Mouse (Mus musculus): Measurements from ENCODE around the gene Ccl9. TPM values are rescaled to one million over a fixed set of nuclear protein-coding genes. Genes with fewer than 3 reads are reported as not detected.

Gene Ccl9
- polyA plus RNA-seq, 1 experiment from 2014 or later = 1.1 TPM

DNA sequence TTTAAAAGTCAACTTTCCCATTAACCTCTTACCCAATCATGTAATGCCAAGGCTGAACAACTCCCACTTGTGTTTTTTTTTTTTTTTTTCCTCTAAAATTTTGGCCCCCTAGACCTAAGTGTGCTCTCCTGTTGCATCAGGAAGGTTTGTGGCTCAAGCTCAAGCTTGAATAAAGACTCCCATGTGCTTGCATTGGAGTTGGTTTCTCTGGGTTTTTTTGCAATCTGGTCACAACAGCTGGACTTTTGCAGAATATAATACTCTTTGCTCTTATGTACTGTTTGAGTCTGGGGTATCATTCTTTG, 5.0 kb upstream of the Ccl9 start:
- Histone ChIP-seq H3K4me3 (ENCODE audit: low read depth, low read length) (no peak overlapping the region), H3K4me2 (ENCODE audit: low read length) (no peak overlapping the region), H3K27ac (ENCODE audit: low read length) (no peak overlapping the region), H3K36me3 (ENCODE audit: control insufficient read depth, insufficient read depth, low read length) (no peaks in the 10 kb centered on the region), H3K4me1 (ENCODE audit: control insufficient read depth, insufficient read depth, low read length) (no peaks in the 10 kb centered on the region), H3K9ac (ENCODE audit: low read depth, low read length) (no peak overlapping the region), H3K27me3 (ENCODE audit: control insufficient read depth, insufficient read depth, low read depth, low read length) (no peaks in the 10 kb centered on the region), H3K9me3 (replicated peaks; ENCODE audit: control insufficient read depth, low read length, poor library complexity, severe bottlenecking) (no peaks in the 10 kb centered on the region)
- ATAC-seq = no peak

DNA sequence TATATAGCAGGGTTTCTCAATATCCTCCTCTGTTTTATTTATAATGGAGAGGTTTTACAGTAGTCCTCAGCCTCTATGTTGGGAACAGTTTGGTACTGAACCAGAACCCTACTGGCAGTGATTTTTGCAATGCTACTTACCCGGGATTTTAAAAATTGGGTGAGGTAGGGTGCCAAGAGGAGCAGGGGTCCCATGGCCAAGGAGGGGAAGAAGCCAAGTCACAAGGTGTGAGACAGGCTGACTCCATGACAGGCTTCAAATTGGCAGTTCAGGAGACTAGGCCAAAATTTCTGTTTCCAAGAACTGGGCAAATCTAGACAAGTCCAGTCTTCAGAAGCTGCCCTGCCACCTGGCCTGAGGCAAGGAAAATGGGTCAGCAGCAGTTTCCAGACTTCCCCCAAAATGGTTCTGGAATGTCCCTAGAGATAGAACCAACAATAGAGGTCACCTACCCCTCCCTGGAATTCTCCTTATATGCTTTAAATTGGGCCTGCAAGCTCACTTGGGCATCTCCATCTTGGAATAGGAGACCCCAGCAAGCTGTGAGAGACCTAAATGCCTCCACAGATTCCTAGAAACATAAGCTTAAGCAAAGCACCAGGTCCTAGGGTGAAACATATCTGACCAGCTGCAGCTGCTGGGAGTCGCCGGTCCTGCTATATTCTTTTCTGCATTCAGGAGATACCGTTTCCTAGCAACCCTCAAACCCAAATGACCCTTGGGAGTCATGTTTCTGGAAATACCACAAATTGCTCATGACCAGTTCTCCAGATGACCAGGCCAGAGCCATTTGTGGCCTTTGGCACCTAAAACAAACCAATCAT, 4.4 kb upstream of the Ccl9 start:
- Histone ChIP-seq H3K4me2 (ENCODE audit: low read length) (no peak overlapping the region), H3K27ac (ENCODE audit: low read length) (no peak overlapping the region), H3K9me3 (replicated peaks; ENCODE audit: control insufficient read depth, low read length, poor library complexity, severe bottlenecking) (no peaks in the 10 kb centered on the region), H3K4me3 (ENCODE audit: low read depth, low read length) (no peak overlapping the region), H3K27me3 (ENCODE audit: control insufficient read depth, insufficient read depth, low read depth, low read length) (no peaks in the 10 kb centered on the region), H3K36me3 (ENCODE audit: control insufficient read depth, insufficient read depth, low read length) (no peaks in the 10 kb centered on the region), H3K4me1 (ENCODE audit: control insufficient read depth, insufficient read depth, low read length) (no peaks in the 10 kb centered on the region), H3K9ac (ENCODE audit: low read depth, low read length) (no peak overlapping the region)
- 69% methylated on average over 4 of the region's 4 CpGs for WGBS
- ATAC-seq = no peak

DNA sequence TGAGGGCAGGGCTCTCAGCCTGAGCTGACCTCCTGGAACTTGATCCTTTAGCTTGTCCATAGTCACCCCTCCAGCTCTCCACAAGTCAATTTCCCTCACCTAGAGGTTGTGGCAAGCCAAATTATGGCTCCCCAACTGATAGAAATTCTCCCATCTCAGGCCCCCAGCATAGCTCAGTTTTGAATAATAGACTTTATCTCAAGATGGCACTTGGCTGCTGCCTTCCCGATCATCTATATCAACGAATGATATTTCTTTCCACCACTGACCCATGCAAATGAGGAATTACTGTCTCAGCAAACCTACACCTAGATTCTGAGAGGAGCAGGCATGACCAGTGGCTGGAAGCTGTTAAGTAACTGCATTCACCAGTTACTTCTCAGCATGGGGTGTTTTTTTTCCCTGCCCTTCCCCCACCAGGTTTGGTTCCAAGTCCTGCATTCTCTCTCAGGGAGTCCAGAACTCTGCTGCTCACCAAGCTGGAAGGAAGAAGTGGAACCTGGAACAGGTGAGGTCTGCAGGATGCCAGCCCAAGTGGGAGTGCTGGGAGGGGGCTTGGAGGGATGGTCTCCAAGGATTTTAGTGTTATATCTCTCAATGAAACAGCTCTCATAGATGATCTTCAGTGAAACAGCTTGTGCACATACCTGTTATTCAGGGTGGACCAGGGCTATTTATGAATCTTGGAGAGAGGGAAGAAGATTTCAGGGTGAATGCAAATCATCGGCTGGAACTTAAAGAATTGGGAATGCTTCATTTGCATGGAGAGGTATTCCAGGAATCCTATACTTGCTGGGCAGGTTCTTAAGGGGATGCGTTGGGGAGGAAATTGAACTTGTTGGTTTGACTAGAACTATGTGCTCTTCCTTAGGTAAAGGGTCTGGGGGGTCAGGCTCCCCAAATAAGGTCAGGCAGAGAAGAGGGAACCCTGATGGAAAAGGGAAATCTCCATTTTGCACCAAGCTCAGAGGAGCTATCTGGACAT, 3.5 kb upstream of the Ccl9 start:
- Histone ChIP-seq H3K4me2 (ENCODE audit: low read length) (no peak overlapping the region), H3K4me3 (ENCODE audit: low read depth, low read length) (no peak overlapping the region), H3K36me3 (ENCODE audit: control insufficient read depth, insufficient read depth, low read length) (no peaks in the 10 kb centered on the region), H3K9me3 (replicated peaks; ENCODE audit: control insufficient read depth, low read length, poor library complexity, severe bottlenecking) (no peaks in the 10 kb centered on the region), H3K27ac (ENCODE audit: low read length) (no peak overlapping the region), H3K9ac (ENCODE audit: low read depth, low read length) (no peak overlapping the region), H3K4me1 (ENCODE audit: control insufficient read depth, insufficient read depth, low read length) (no peaks in the 10 kb centered on the region), H3K27me3 (ENCODE audit: control insufficient read depth, insufficient read depth, low read depth, low read length) (no peaks in the 10 kb centered on the region)
- 77% methylated on average over 4 of the region's 4 CpGs for WGBS
- no peak for ATAC-seq

DNA sequence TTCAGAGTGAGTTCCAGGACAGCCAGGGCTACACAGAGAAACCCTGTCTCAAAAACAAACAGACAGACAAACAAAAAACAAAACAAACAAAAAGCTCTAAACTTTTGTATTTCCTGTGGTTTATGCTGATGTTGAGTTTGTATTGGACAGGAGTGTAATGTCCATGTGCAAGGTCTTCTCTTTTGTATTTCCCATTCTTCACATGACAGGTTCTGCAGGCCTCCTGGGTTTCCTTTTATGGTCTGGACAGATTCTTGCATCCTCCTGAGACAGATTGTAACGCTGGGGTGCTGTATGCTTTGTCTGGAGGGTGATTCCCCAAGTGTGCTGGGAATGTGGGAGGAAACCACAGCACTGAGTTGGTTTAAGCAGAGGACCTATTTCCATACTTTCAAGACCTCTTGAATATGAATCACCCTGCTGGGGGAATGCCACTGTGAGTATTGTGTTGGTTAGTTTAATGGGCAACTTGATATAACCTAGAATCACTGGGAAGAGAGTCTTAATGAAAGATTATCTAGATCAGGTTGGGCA, 2.3 kb upstream of the Ccl9 start:
- Histone ChIP-seq H3K4me2 (ENCODE audit: low read length) (no peak overlapping the region), H3K9ac (ENCODE audit: low read depth, low read length) (no peak overlapping the region), H3K36me3 (ENCODE audit: control insufficient read depth, insufficient read depth, low read length) (no peaks in the 10 kb centered on the region), H3K9me3 (replicated peaks; ENCODE audit: control insufficient read depth, low read length, poor library complexity, severe bottlenecking) (no peaks in the 10 kb centered on the region), H3K4me1 (ENCODE audit: control insufficient read depth, insufficient read depth, low read length) (no peaks in the 10 kb centered on the region), H3K27ac (ENCODE audit: low read length) (no peak overlapping the region), H3K27me3 (ENCODE audit: control insufficient read depth, insufficient read depth, low read depth, low read length) (no peaks in the 10 kb centered on the region), H3K4me3 (ENCODE audit: low read depth, low read length) (no peak overlapping the region)
- 56% methylated on average over 1 of the region's 1 CpGs for WGBS
- ATAC-seq = no peak

DNA sequence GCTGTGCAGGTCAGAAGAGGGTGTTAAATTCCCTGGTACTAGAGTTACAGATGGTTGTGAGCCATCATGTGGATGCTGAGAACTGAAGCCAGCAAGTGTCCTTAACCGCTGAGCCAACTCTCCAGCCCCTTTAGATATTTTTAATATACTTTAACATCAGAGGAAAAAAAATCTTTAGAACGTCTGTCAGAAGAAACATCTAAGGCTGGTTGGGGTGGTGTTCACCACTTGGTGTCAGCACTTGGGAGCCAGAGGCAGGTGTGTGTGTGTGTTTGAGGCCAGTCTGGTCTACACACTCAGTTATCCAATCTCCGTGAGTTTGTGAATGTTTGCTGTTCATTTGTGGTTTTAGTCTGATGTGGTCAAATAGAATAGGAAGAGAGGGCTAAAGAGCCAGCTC, 563 bp upstream of the Ccl9 start:
- Histone ChIP-seq H3K27me3 (ENCODE audit: control insufficient read depth, insufficient read depth, low read depth, low read length) (no peaks in the 10 kb centered on the region), H3K9me3 (replicated peaks; ENCODE audit: control insufficient read depth, low read length, poor library complexity, severe bottlenecking) (no peaks in the 10 kb centered on the region), H3K4me3 (ENCODE audit: low read depth, low read length) (no peak overlapping the region), H3K4me2 (ENCODE audit: low read length) (no peak overlapping the region), H3K9ac (ENCODE audit: low read depth, low read length) (no peak overlapping the region), H3K27ac (ENCODE audit: low read length) (no peak overlapping the region), H3K36me3 (ENCODE audit: control insufficient read depth, insufficient read depth, low read length) (no peaks in the 10 kb centered on the region), H3K4me1 (ENCODE audit: control insufficient read depth, insufficient read depth, low read length) (no peaks in the 10 kb centered on the region)
- no peak for ATAC-seq
- 80% methylated on average over 3 of the region's 3 CpGs for WGBS

DNA sequence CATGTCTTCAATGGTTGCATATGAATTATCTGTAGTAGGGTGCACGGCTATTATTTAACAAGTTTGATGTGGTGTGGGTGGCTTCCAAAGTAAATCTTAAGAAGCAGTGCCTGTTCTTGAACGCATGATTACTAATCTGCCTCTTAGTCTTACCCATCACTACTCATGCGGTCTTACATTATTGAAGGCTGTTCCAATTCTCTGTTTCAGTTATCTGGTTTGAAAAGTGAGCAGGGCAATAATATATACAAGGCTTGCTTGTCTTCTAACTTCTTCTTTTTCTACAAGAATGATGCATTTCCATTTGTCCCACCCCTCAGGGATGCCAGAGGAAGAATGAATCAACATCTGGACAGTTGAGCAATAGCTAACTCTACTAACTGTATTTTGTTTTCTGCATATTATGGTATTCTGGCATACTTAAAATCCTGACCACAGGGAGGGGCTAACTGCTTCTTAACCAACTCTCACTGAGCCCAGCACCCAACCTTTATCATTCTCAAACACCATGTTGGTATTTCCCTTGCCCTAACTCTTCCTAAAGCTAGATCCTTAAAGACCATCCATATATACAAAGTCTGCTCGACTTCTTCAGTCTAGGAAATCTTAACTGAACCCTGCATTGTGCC, 1.4 kb downstream of the Ccl9 start:
- H3K4me1 ChIP-seq (ENCODE audit: control insufficient read depth, insufficient read depth, low read length) = no peaks in the 10 kb centered on the region
- H3K9me3 ChIP-seq (replicated peaks; ENCODE audit: control insufficient read depth, low read length, poor library complexity, severe bottlenecking) = no peaks in the 10 kb centered on the region
- H3K9ac ChIP-seq (ENCODE audit: low read depth, low read length) = no peak overlapping the region
- no peak overlapping the region for H3K27ac ChIP-seq (ENCODE audit: low read length)
- no peaks in the 10 kb centered on the region for H3K36me3 ChIP-seq (ENCODE audit: control insufficient read depth, insufficient read depth, low read length)
- WGBS = 85% methylated on average over 4 of the region's 4 CpGs
- H3K27me3 ChIP-seq (ENCODE audit: control insufficient read depth, insufficient read depth, low read depth, low read length) = no peaks in the 10 kb centered on the region
- no peak overlapping the region for H3K4me2 ChIP-seq (ENCODE audit: low read length)
- H3K4me3 ChIP-seq (ENCODE audit: low read depth, low read length) = no peak overlapping the region
- no peak for ATAC-seq

DNA sequence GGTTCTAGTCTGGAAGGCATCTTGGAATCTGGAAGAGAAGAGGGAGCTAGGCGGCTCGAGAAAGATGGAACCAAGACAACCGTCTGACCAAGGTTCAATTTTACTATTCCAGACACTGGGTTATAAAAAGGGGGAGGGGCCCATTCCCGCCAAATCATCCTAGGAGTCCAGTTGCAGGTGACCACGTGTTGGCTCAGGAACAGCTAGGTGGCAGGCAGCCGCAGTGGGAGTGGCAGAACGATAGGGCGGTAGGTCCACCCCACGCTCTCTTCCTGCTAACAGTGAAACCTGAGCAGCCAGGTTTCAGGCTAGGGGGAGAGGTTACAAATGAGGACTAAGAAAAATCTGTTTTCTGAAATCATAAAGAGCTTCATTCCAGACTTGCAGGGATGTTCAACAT, 5.6 kb downstream of the Ccl9 start:
- 76% methylated on average over 9 of the region's 9 CpGs for WGBS
- Histone ChIP-seq H3K9me3 (replicated peaks; ENCODE audit: control insufficient read depth, low read length, poor library complexity, severe bottlenecking) (no peaks in the 10 kb centered on the region), H3K4me3 (ENCODE audit: low read depth, low read length) (no peak overlapping the region), H3K36me3 (ENCODE audit: control insufficient read depth, insufficient read depth, low read length) (no peaks in the 10 kb centered on the region), H3K27me3 (ENCODE audit: control insufficient read depth, insufficient read depth, low read depth, low read length) (no peaks in the 10 kb centered on the region), H3K4me1 (ENCODE audit: control insufficient read depth, insufficient read depth, low read length) (no peaks in the 10 kb centered on the region), H3K9ac (ENCODE audit: low read depth, low read length) (no peak overlapping the region), H3K27ac (ENCODE audit: low read length) (no peak overlapping the region), H3K4me2 (ENCODE audit: low read length) (no peak overlapping the region)
- ATAC-seq = no peak

DNA sequence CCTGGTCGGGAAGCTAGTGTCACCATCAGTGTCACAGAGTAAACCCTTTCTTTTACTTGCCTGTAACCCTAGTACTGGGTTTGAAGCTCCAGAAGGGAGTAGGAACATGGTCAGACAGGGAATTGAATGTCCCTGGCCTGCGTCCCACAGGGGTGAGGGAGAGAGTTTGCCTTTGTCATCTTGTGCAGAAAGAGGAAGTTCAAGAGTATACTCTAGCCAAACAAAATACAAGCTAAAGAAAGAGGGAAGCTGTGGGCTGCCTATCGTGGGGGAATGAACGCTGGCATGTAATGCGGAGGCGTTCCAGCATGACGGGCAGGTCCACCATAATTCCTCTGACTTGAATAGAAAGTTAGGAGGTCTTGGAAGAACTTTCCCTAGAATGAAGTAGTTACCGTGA, 6.2 kb downstream of the Ccl9 start:
- 92% methylated on average over 8 of the region's 8 CpGs for WGBS
- no peaks in the 10 kb centered on the region for H3K36me3 ChIP-seq (ENCODE audit: control insufficient read depth, insufficient read depth, low read length)
- no peak overlapping the region for H3K4me3 ChIP-seq (ENCODE audit: low read depth, low read length)
- H3K9ac ChIP-seq (ENCODE audit: low read depth, low read length) = no peak overlapping the region
- H3K27ac ChIP-seq (ENCODE audit: low read length) = no peak overlapping the region
- ATAC-seq = no peak
- H3K27me3 ChIP-seq (ENCODE audit: control insufficient read depth, insufficient read depth, low read depth, low read length) = no peaks in the 10 kb centered on the region
- H3K4me1 ChIP-seq (ENCODE audit: control insufficient read depth, insufficient read depth, low read length) = no peaks in the 10 kb centered on the region
- H3K4me2 ChIP-seq (ENCODE audit: low read length) = no peak overlapping the region
- H3K9me3 ChIP-seq (replicated peaks; ENCODE audit: control insufficient read depth, low read length, poor library complexity, severe bottlenecking) = no peaks in the 10 kb centered on the region
